Mouse (Mus musculus) forebrain, embryonic 16.5 days (tissue): Measurements from ENCODE around the gene Leng8. TPM values are rescaled to one million over a fixed set of nuclear protein-coding genes. Genes with fewer than 3 reads are reported as not detected.

Experiments
- ATAC-seq: fragments of 200-750 bp; cut with Nextera tagmentation; 2 replicates; pipeline ENCODE4 v1.8.0; 2017; ENCODE audit warnings: mild to moderate bottlenecking, moderate library complexity
- H3K27ac ChIP-seq: fragments of 300-500 bp; sonication (generic); 2 replicates; pipeline ENCODE4 v1.5.1; 2014; ENCODE audit warnings: low read length, control low read depth
- H3K27me3 ChIP-seq: fragments of 300-500 bp; sonication (generic); replicated peaks from 2 replicates; pipeline ENCODE4 v1.6.1; 2014; ENCODE audit warnings: low read length; ENCODE audit not compliant: control insufficient read depth, insufficient read depth
- H3K36me3 ChIP-seq: fragments of 300-500 bp; sonication (generic); 2 replicates; pipeline ENCODE4 v1.6.1; 2014; ENCODE audit not compliant: control insufficient read depth, insufficient read depth
- H3K4me1 ChIP-seq: fragments of 300-500 bp; sonication (generic); replicated peaks from 2 replicates; pipeline ENCODE4 v1.6.1; 2014; ENCODE audit warnings: low read length; ENCODE audit not compliant: control insufficient read depth, insufficient read depth
- H3K4me2 ChIP-seq: fragments of 300-500 bp; sonication (generic); 2 replicates; pipeline ENCODE4 v1.6.1; 2014; ENCODE audit warnings: mild to moderate bottlenecking, low read length, control low read depth
- H3K4me3 ChIP-seq: fragments of 300-500 bp; sonication (generic); replicated peaks from 2 replicates; pipeline ENCODE4 v1.5.1; 2014; ENCODE audit warnings: mild to moderate bottlenecking, low read length, control low read depth
- H3K9ac ChIP-seq: fragments of 300-500 bp; sonication (generic); replicated peaks from 2 replicates; pipeline ENCODE4 v1.6.1; 2014; ENCODE audit warnings: low read depth, low read length, control low read depth
- H3K9me3 ChIP-seq: fragments of 300-500 bp; sonication (generic); 2 replicates; pipeline ENCODE4 v1.6.1; 2016; ENCODE audit warnings: low read length; ENCODE audit not compliant: control insufficient read depth
- WGBS: fragments of 180-500 bp; shearing (Covaris S2); extraction: QIAGEN DNeasy Blood & Tissue Kit; methylation state at CpG from one replicate; pipeline ENCODE4 v1.1.7; 2014; 5-methylcytosine and 5-hydroxymethylcytosine counted together
- polyA plus RNA-seq: library from polyadenylated mRNA; unstranded; fragments of >200 nt; fragmentation: Nextera tagmentation; extraction: Ambion mirVana; gene quantifications from 2 replicates; pipeline ENCODE4 v1.2.1, GENCODE M21; 2015

Gene Leng8
- polyA plus RNA-seq: 68.6 and 95.7 TPM in 2 replicates

GRCm38 (mm10) chr7:4136771-4137531 is at the start of gene Leng8:
Leng8 (plus strand) TSS chr7:4137039.
- no peaks in the 10 kb centered on the region for H3K9me3 ChIP-seq
- ATAC-seq: peak; percentile 99
- H3K36me3 ChIP-seq: peaks cover 25% of the 10 kb centered on the region
- H3K4me3 ChIP-seq: peak within 1 kb of the TSS; percentile 64
- peak within 1 kb of the TSS; percentile 98 for H3K27ac ChIP-seq
- peaks cover 15% of the 10 kb centered on the region for H3K4me1 ChIP-seq
- H3K9ac ChIP-seq: peak within 1 kb of the TSS; percentile 92
- no peaks in the 10 kb centered on the region for H3K27me3 ChIP-seq
- WGBS: under 1% methylated on average over 70 of the region's 78 CpGs
- H3K4me2 ChIP-seq: peak within 1 kb of the TSS; percentile 98

- no peaks in the 10 kb centered on the region for H3K9me3 ChIP-seq
- no peak overlapping the region for H3K4me2 ChIP-seq
- 0 out of 2 replicates have a peak, but pooled peaks have one; percentile 23 for ATAC-seq
- H3K27ac ChIP-seq: no peak overlapping the region
- H3K4me1 ChIP-seq: no peaks in the 10 kb centered on the region
- no peaks in the 10 kb centered on the region for H3K27me3 ChIP-seq
- no peaks in the 10 kb centered on the region for H3K36me3 ChIP-seq
- H3K9ac ChIP-seq: no peak overlapping the region
- no peak overlapping the region for H3K4me3 ChIP-seq
- WGBS: 85% methylated on average over 4 of the region's 4 CpGs
Observed at GRCm38 (mm10) chr7:4087238-4087895, 49.5 kb upstream of the Leng8 start.

GRCm38 (mm10) chr7:4087896-4088480 is 48.9 kb upstream of the Leng8 start:
- Histone ChIP-seq H3K4me2 (no peak overlapping the region), H3K4me3 (no peak overlapping the region), H3K27ac (no peak overlapping the region), H3K36me3 (no peaks in the 10 kb centered on the region), H3K4me1 (no peaks in the 10 kb centered on the region), H3K9ac (no peak overlapping the region), H3K27me3 (no peaks in the 10 kb centered on the region), H3K9me3 (no peaks in the 10 kb centered on the region)
- ATAC-seq: peak; percentile 40; the same call in 1 of the 2 replicates
- WGBS: 79% methylated on average over 6 of the region's 6 CpGs

- H3K4me3 ChIP-seq: no peak overlapping the region
- no peaks in the 10 kb centered on the region for H3K36me3 ChIP-seq
- no peak overlapping the region for H3K27ac ChIP-seq
- no peak for ATAC-seq
- no peak overlapping the region for H3K4me2 ChIP-seq
- WGBS: 90% methylated on average over 2 of the region's 2 CpGs
- no peaks in the 10 kb centered on the region for H3K9me3 ChIP-seq
- no peaks in the 10 kb centered on the region for H3K27me3 ChIP-seq
- H3K9ac ChIP-seq: no peak overlapping the region
- no peaks in the 10 kb centered on the region for H3K4me1 ChIP-seq
Observed at GRCm38 (mm10) chr7:4088679-4089078, 48.2 kb upstream of the Leng8 start.

GRCm38 (mm10) chr7:4091170-4091569 is 45.7 kb upstream of the Leng8 start:
- Histone ChIP-seq H3K27me3 (no peaks in the 10 kb centered on the region), H3K4me1 (no peaks in the 10 kb centered on the region), H3K9me3 (no peaks in the 10 kb centered on the region), H3K9ac (no peak overlapping the region), H3K4me2 (no peak overlapping the region), H3K36me3 (no peaks in the 10 kb centered on the region), H3K4me3 (no peak overlapping the region), H3K27ac (no peak overlapping the region)
- ATAC-seq: no peak
- WGBS: 49% methylated on average over 8 of the region's 8 CpGs

GRCm38 (mm10) chr7:4098301-4098700 is 38.5 kb upstream of the Leng8 start:
- Histone ChIP-seq H3K9me3 (no peaks in the 10 kb centered on the region), H3K4me2 (no peak overlapping the region), H3K36me3 (no peaks in the 10 kb centered on the region), H3K4me1 (no peaks in the 10 kb centered on the region), H3K27me3 (no peaks in the 10 kb centered on the region), H3K9ac (no peak overlapping the region), H3K27ac (no peak overlapping the region), H3K4me3 (no peak overlapping the region)
- WGBS: 86% methylated on average over 2 of the region's 2 CpGs
- ATAC-seq: no peak

GRCm38 (mm10) chr7:4098832-4099231 is 38.0 kb upstream of the Leng8 start:
- Histone ChIP-seq H3K4me3 (no peak overlapping the region), H3K9ac (no peak overlapping the region), H3K4me2 (no peak overlapping the region), H3K4me1 (no peaks in the 10 kb centered on the region), H3K9me3 (no peaks in the 10 kb centered on the region), H3K36me3 (no peaks in the 10 kb centered on the region), H3K27ac (no peak overlapping the region), H3K27me3 (no peaks in the 10 kb centered on the region)
- ATAC-seq: no peak
- WGBS: 76% methylated on average over 2 of the region's 2 CpGs

GRCm38 (mm10) chr7:4101144-4101543 is 35.7 kb upstream of the Leng8 start:
- no peak overlapping the region for H3K4me2 ChIP-seq
- no peak for ATAC-seq

GRCm38 (mm10) chr7:4103411-4103810 is 33.4 kb upstream of the Leng8 start:
- Histone ChIP-seq H3K27ac (no peak overlapping the region), H3K36me3 (no peaks in the 10 kb centered on the region), H3K9ac (no peak overlapping the region), H3K4me2 (no peak overlapping the region), H3K27me3 (no peaks in the 10 kb centered on the region), H3K4me3 (no peak overlapping the region), H3K4me1 (no peaks in the 10 kb centered on the region), H3K9me3 (no peaks in the 10 kb centered on the region)
- no peak for ATAC-seq
- 15% methylated on average over 4 of the region's 4 CpGs for WGBS

More at GRCm38 (mm10) chr7:4101144-4101543, 35.7 kb upstream of the Leng8 start:
- H3K4me3 ChIP-seq: no peak overlapping the region
- no peak overlapping the region for H3K9ac ChIP-seq
- 77% methylated on average over 5 of the region's 5 CpGs for WGBS
- H3K4me1 ChIP-seq: no peaks in the 10 kb centered on the region
- no peaks in the 10 kb centered on the region for H3K36me3 ChIP-seq
- H3K27ac ChIP-seq: no peak overlapping the region
- no peaks in the 10 kb centered on the region for H3K9me3 ChIP-seq
- H3K27me3 ChIP-seq: no peaks in the 10 kb centered on the region
